Mouse (Mus musculus): ENCODE data around the gene Pank2. TPM values are rescaled to one million over a fixed set of nuclear protein-coding genes. Genes with fewer than 3 reads are reported as not detected.

Pank2 gene
- polyA plus RNA-seq, 1 experiment, result 38.5 TPM

- H3K4me3 ChIP-seq (ENCODE audit: insufficient read depth, low read depth, low read length), result no peak overlapping the region
- H3K4me1 ChIP-seq (ENCODE audit: control insufficient read depth, insufficient read depth, insufficient read length, low read length), result no peaks in the 10 kb centered on the region
- no peak overlapping the region for H3K27ac ChIP-seq (replicated peaks; ENCODE audit: low read depth, low read length)
Measured at GRCm38 (mm10) chr2:131242180-131242579, 20.1 kb upstream of the Pank2 start.

GRCm38 (mm10) chr2:131242929-131243328 lies 19.4 kb upstream of the Pank2 start:
- Histone ChIP-seq H3K4me1 (ENCODE audit: control insufficient read depth, insufficient read depth, insufficient read length, low read length) (no peaks in the 10 kb centered on the region), H3K27ac (replicated peaks; ENCODE audit: low read depth, low read length) (no peak overlapping the region), H3K4me3 (ENCODE audit: insufficient read depth, low read depth, low read length) (no peak overlapping the region)

GRCm38 (mm10) chr2:131253681-131254328 lies 8.5 kb upstream of the Pank2 start:
- Histone ChIP-seq H3K4me3 (ENCODE audit: insufficient read depth, low read depth, low read length) (no peak overlapping the region), H3K4me1 (ENCODE audit: control insufficient read depth, insufficient read depth, insufficient read length, low read length) (peaks cover 5% of the 10 kb centered on the region), H3K27ac (replicated peaks; ENCODE audit: low read depth, low read length) (peak overlapping the region; percentile 64)

GRCm38 (mm10) chr2:131254329-131254713 lies 8.0 kb upstream of the Pank2 start:
- Histone ChIP-seq H3K27ac (replicated peaks; ENCODE audit: low read depth, low read length) (peak overlapping the region; percentile 64), H3K4me3 (ENCODE audit: insufficient read depth, low read depth, low read length) (no peak overlapping the region), H3K4me1 (ENCODE audit: control insufficient read depth, insufficient read depth, insufficient read length, low read length) (peaks cover 5% of the 10 kb centered on the region)

- H3K27ac ChIP-seq (replicated peaks; ENCODE audit: low read depth, low read length), result no peak overlapping the region
- H3K4me3 ChIP-seq (ENCODE audit: insufficient read depth, low read depth, low read length), result no peak overlapping the region
- H3K4me1 ChIP-seq (ENCODE audit: control insufficient read depth, insufficient read depth, insufficient read length, low read length), result peaks cover 5% of the 10 kb centered on the region
Measured at GRCm38 (mm10) chr2:131255738-131256137, 6.6 kb upstream of the Pank2 start.

GRCm38 (mm10) chr2:131258693-131259092 lies 3.6 kb upstream of the Pank2 start:
- Histone ChIP-seq H3K27ac (replicated peaks; ENCODE audit: low read depth, low read length) (no peak overlapping the region), H3K4me1 (ENCODE audit: control insufficient read depth, insufficient read depth, insufficient read length, low read length) (peaks cover under 1% of the 10 kb centered on the region; the same call in 1 of the 2 replicates), H3K4me3 (ENCODE audit: insufficient read depth, low read depth, low read length) (no peak overlapping the region)

- H3K4me1 ChIP-seq (ENCODE audit: control insufficient read depth, insufficient read depth, insufficient read length, low read length), result peaks cover 9% of the 10 kb centered on the region
- no peak overlapping the region for H3K4me3 ChIP-seq (ENCODE audit: insufficient read depth, low read depth, low read length)
- no peak overlapping the region for H3K27ac ChIP-seq (replicated peaks; ENCODE audit: low read depth, low read length)
Measured at GRCm38 (mm10) chr2:131260544-131261307, 1.6 kb upstream of the Pank2 start.

- Histone ChIP-seq H3K27ac (replicated peaks; ENCODE audit: low read depth, low read length) (peak overlapping the region; percentile 77), H3K4me1 (ENCODE audit: control insufficient read depth, insufficient read depth, insufficient read length, low read length) (peaks cover 9% of the 10 kb centered on the region), H3K4me3 (ENCODE audit: insufficient read depth, low read depth, low read length) (peak overlapping the region; percentile 86)
Measured at GRCm38 (mm10) chr2:131261481-131262212, 648 bp upstream of the Pank2 start.

- Histone ChIP-seq H3K4me1 (ENCODE audit: control insufficient read depth, insufficient read depth, insufficient read length, low read length) (peaks cover 13% of the 10 kb centered on the region), H3K4me3 (ENCODE audit: insufficient read depth, low read depth, low read length) (peak overlapping the region; percentile 81), H3K27ac (replicated peaks; ENCODE audit: low read depth, low read length) (peak overlapping the region; percentile 89)
Measured at GRCm38 (mm10) chr2:131262680-131263670, 680 bp downstream of the Pank2 start.

GRCm38 (mm10) chr2:131264027-131264426 lies 1.7 kb downstream of the Pank2 start:
- Histone ChIP-seq H3K27ac (replicated peaks; ENCODE audit: low read depth, low read length) (no peak overlapping the region), H3K4me3 (ENCODE audit: insufficient read depth, low read depth, low read length) (no peak overlapping the region)

GRCm38 (mm10) chr2:131265056-131265455 lies 2.8 kb downstream of the Pank2 start:
- Histone ChIP-seq H3K27ac (replicated peaks; ENCODE audit: low read depth, low read length) (0 out of 2 replicates have a peak overlapping the region, but pooled peaks have one; percentile 9), H3K4me3 (ENCODE audit: insufficient read depth, low read depth, low read length) (no peak overlapping the region), H3K4me1 (ENCODE audit: control insufficient read depth, insufficient read depth, insufficient read length, low read length) (peaks cover 13% of the 10 kb centered on the region)

More at GRCm38 (mm10) chr2:131264027-131264426, 1.7 kb downstream of the Pank2 start:
- H3K4me1 ChIP-seq (ENCODE audit: control insufficient read depth, insufficient read depth, insufficient read length, low read length), result peaks cover 13% of the 10 kb centered on the region

- H3K27ac ChIP-seq (replicated peaks; ENCODE audit: low read depth, low read length), result no peak overlapping the region
- no peak overlapping the region for H3K4me3 ChIP-seq (ENCODE audit: insufficient read depth, low read depth, low read length)
- H3K4me1 ChIP-seq (ENCODE audit: control insufficient read depth, insufficient read depth, insufficient read length, low read length), result no peaks in the 10 kb centered on the region
Measured at GRCm38 (mm10) chr2:131275493-131275892, 13.2 kb downstream of the Pank2 start.

- Histone ChIP-seq H3K4me1 (ENCODE audit: control insufficient read depth, insufficient read depth, insufficient read length, low read length) (no peaks in the 10 kb centered on the region), H3K27ac (replicated peaks; ENCODE audit: low read depth, low read length) (no peak overlapping the region), H3K4me3 (ENCODE audit: insufficient read depth, low read depth, low read length) (no peak overlapping the region)
Measured at GRCm38 (mm10) chr2:131276722-131277121, 14.4 kb downstream of the Pank2 start.

GRCm38 (mm10) chr2:131281596-131281995 lies 19.3 kb downstream of the Pank2 start:
- Histone ChIP-seq H3K4me3 (ENCODE audit: insufficient read depth, low read depth, low read length) (no peak overlapping the region), H3K4me1 (ENCODE audit: control insufficient read depth, insufficient read depth, insufficient read length, low read length) (no peaks in the 10 kb centered on the region), H3K27ac (replicated peaks; ENCODE audit: low read depth, low read length) (no peak overlapping the region)

Data from brown adipose tissue, adult 24 weeks (tissue).